Mouse (Mus musculus) MEL (cell line): ENCODE results near the gene Med13l.

ENCODE experiments used
- CTCF ChIP-seq, 3 experiments: IDR thresholded peaks in 2 of 3; conservative IDR thresholded peaks in 1 of 3; 2 replicates each; pipeline ENCODE4 v1.5.1; 2011 to 2012; ENCODE audit warnings: low read length in 3 of 3, low read depth in 2 of 3, mild to moderate bottlenecking in 2 of 3, improper control_type of control experiment in 1 of 3, inconsistent platforms in 1 of 3, mixed read lengths in 1 of 3, moderate library complexity in 1 of 3; ENCODE audit not compliant: control insufficient read depth in 1 of 3, insufficient read depth in 1 of 3, poor library complexity in 1 of 3, severe bottlenecking in 1 of 3
- MAFK ChIP-seq: IDR thresholded peaks from 2 replicates; pipeline ENCODE4 v1.6.1; 2011; ENCODE audit warnings: low read depth, mild to moderate bottlenecking, low read length, improper control_type of control experiment, borderline replicate concordance
- NRF1 ChIP-seq: IDR thresholded peaks from 2 replicates; pipeline ENCODE4 v1.6.1; 2014; ENCODE audit warnings: low read depth, mild to moderate bottlenecking, inconsistent platforms, low read length, improper control_type of control experiment, moderate library complexity; ENCODE audit not compliant: poor library complexity, insufficient read depth, severe bottlenecking
- POLR2A ChIP-seq, 2 experiments: IDR thresholded peaks; 2 replicates each; pipeline ENCODE4 v1.6.1; 2011 to 2012; ENCODE audit warnings: low read length in 2 of 2, mild to moderate bottlenecking in 2 of 2, control low read depth in 1 of 2, improper control_type of control experiment in 1 of 2, low read depth in 1 of 2, moderate library complexity in 1 of 2; ENCODE audit not compliant: control insufficient read depth in 1 of 2, insufficient read depth in 1 of 2, poor library complexity in 1 of 2

- TF ChIP-seq MAFK = no peak
- TF ChIP-seq POLR2A (IDR thresholded peaks at IDR 0.05; ENCODE audit: control insufficient read depth in 1 of 2, insufficient read depth in 1 of 2, low read depth in 1 of 2, low read length in 2 of 2, poor library complexity in 1 of 2) = no peak
- no peak for TF ChIP-seq NRF1
- no peak for TF ChIP-seq CTCF (IDR thresholded peaks at IDR 0.05 in 2 of 3, conservative IDR thresholded peaks at IDR 0.05 in 1 of 3; ENCODE audit: control insufficient read depth in 1 of 3, insufficient read depth in 1 of 3, low read depth in 2 of 3, low read length in 3 of 3, poor library complexity in 1 of 3, severe bottlenecking in 1 of 3)
These were observed 173.1 kb downstream of the Med13l start for GRCm38 (mm10) chr5:118733566-118733965.
